Mouse (Mus musculus) heart, adult 2 months (tissue): ENCODE data around the gene Prss16.

ENCODE experiments used
- CTCF ChIP-seq: fragments of 200-600 bp; IDR thresholded peaks from 2 replicates; pipeline ENCODE4 v1.8.1; 2022; ENCODE audit warnings: antibody characterized with exemption, mild to moderate bottlenecking, moderate library complexity
- EP300 ChIP-seq: fragments of 200-500 bp; IDR thresholded peaks from 2 replicates; pipeline ENCODE4 v1.6.1; 2011; ENCODE audit warnings: low read depth, low read length, control low read depth; ENCODE audit not compliant: insufficient read depth
- POLR2A ChIP-seq: fragments of 200-500 bp; IDR thresholded peaks from 2 replicates; pipeline ENCODE4 v1.6.1; 2011; ENCODE audit warnings: mild to moderate bottlenecking, low read depth, low read length, control low read depth; ENCODE audit not compliant: insufficient read depth

DNA sequence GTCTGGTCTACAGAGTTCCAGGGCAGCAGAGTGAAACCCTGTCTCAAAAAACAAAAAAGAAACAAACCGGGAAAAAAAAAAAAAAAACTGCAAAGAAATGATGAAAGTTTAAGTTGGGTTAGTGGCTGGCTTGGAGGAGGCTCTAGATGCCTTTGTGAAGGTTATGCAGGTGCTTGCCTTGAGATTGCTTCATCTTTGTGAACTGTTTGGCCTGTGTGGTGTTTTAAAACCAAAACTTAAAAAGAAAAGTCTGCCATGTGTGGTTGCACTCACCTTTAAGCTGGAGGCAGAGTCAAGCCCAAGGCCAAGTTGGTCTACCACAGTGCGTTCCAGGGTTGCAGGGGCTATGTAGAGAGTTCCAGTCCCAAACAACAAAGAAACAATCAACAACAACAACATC lies 39.5 kb upstream of the Prss16 start:
- no peak for TF ChIP-seq CTCF
- TF ChIP-seq EP300 = no peak
- TF ChIP-seq POLR2A = no peak
